Mouse (Mus musculus) neural tube, embryonic 12.5 days (tissue): ENCODE results near the gene Rnasel. TPM values are rescaled to one million over a fixed set of nuclear protein-coding genes. Genes with fewer than 3 reads are reported as not detected.

Experiments used
- ATAC-seq: fragments of 200-750 bp; cut with Nextera tagmentation; 2 replicates; pipeline ENCODE4 v1.8.0; 2017; ENCODE audit warnings: low read depth, mild to moderate bottlenecking, moderate TSS enrichment, moderate library complexity; ENCODE audit not compliant: low FRiP score
- H3K27ac ChIP-seq: fragments of 300-500 bp; sonication (generic); 2 replicates; pipeline ENCODE4 v1.5.1; 2016
- H3K27me3 ChIP-seq: fragments of 300-500 bp; sonication (generic); replicated peaks from 2 replicates; pipeline ENCODE4 v1.6.1; 2016; ENCODE audit warnings: mild to moderate bottlenecking
- H3K36me3 ChIP-seq: fragments of 300-500 bp; sonication (generic); 2 replicates; pipeline ENCODE4 v1.6.1; 2016; ENCODE audit warnings: mild to moderate bottlenecking
- H3K4me1 ChIP-seq: fragments of 300-500 bp; sonication (generic); 2 replicates; pipeline ENCODE4 v1.6.1; 2016
- H3K4me2 ChIP-seq: fragments of 300-500 bp; sonication (generic); replicated peaks from 2 replicates; pipeline ENCODE4 v1.6.1; 2016; ENCODE audit warnings: mild to moderate bottlenecking
- H3K4me3 ChIP-seq: fragments of 300-500 bp; sonication (generic); 2 replicates; pipeline ENCODE4 v1.5.1; 2016
- H3K9ac ChIP-seq: fragments of 300-500 bp; sonication (generic); 2 replicates; pipeline ENCODE4 v1.6.1; 2016; ENCODE audit warnings: mild to moderate bottlenecking
- H3K9me3 ChIP-seq: fragments of 300-500 bp; sonication (generic); 2 replicates; pipeline ENCODE4 v1.6.1; 2016; ENCODE audit warnings: mild to moderate bottlenecking
- WGBS: fragments of 180-500 bp; shearing (Covaris S2); methylation state at CpG from one replicate; pipeline ENCODE4 v1.1.7; 2016; 5-methylcytosine and 5-hydroxymethylcytosine counted together
- polyA plus RNA-seq: library from polyadenylated mRNA; unstranded; fragments of >200 nt; fragmentation: Nextera tagmentation; extraction: Ambion mirVana; gene quantifications from 2 replicates; pipeline ENCODE4 v1.2.1, GENCODE M21; 2016

The Rnasel gene
- polyA plus RNA-seq, 1 experiment from 2014 or later, result 35.6 TPM

- WGBS, result 93% methylated on average over 10 of the region's 10 CpGs
- Histone ChIP-seq H3K9ac (no peak overlapping the region), H3K4me2 (no peak overlapping the region), H3K27ac (no peak overlapping the region), H3K36me3 (no peaks in the 10 kb centered on the region), H3K27me3 (no peaks in the 10 kb centered on the region), H3K4me1 (no peaks in the 10 kb centered on the region), H3K9me3 (no peaks in the 10 kb centered on the region), H3K4me3 (no peak overlapping the region)
- no peak for ATAC-seq
Observed at GRCm38 (mm10) chr1:153778205-153778604, 29.0 kb downstream of the Rnasel start.

GRCm38 (mm10) chr1:153783339-153783738 is 34.1 kb downstream of the Rnasel start:
- 46% methylated on average over 1 of the region's 1 CpGs for WGBS
- H3K9ac ChIP-seq, result no peak overlapping the region
- H3K27me3 ChIP-seq, result no peaks in the 10 kb centered on the region
- H3K4me1 ChIP-seq, result no peaks in the 10 kb centered on the region
- no peak for ATAC-seq
- no peak overlapping the region for H3K4me3 ChIP-seq
- no peaks in the 10 kb centered on the region for H3K9me3 ChIP-seq
- H3K4me2 ChIP-seq, result no peak overlapping the region
- H3K36me3 ChIP-seq, result no peaks in the 10 kb centered on the region
- H3K27ac ChIP-seq, result no peak overlapping the region

GRCm38 (mm10) chr1:153785608-153786007 is 36.4 kb downstream of the Rnasel start:
- no peaks in the 10 kb centered on the region for H3K4me1 ChIP-seq
- no peaks in the 10 kb centered on the region for H3K9me3 ChIP-seq
- no peak overlapping the region for H3K9ac ChIP-seq
- H3K4me3 ChIP-seq, result no peak overlapping the region
- no peaks in the 10 kb centered on the region for H3K36me3 ChIP-seq
- no peak for ATAC-seq
- no peak overlapping the region for H3K27ac ChIP-seq
- 81% methylated on average over 4 of the region's 4 CpGs for WGBS
- no peaks in the 10 kb centered on the region for H3K27me3 ChIP-seq
- no peak overlapping the region for H3K4me2 ChIP-seq

GRCm38 (mm10) chr1:153790708-153791107 is 41.5 kb downstream of the Rnasel start:
- no peak for ATAC-seq
- no peaks in the 10 kb centered on the region for H3K9me3 ChIP-seq
- no peak overlapping the region for H3K4me2 ChIP-seq
- H3K4me1 ChIP-seq, result no peaks in the 10 kb centered on the region
- no peak overlapping the region for H3K9ac ChIP-seq
- no peaks in the 10 kb centered on the region for H3K27me3 ChIP-seq
- H3K27ac ChIP-seq, result no peak overlapping the region
- H3K36me3 ChIP-seq, result no peaks in the 10 kb centered on the region
- 67% methylated on average over 2 of the region's 2 CpGs for WGBS
- no peak overlapping the region for H3K4me3 ChIP-seq

DNA sequence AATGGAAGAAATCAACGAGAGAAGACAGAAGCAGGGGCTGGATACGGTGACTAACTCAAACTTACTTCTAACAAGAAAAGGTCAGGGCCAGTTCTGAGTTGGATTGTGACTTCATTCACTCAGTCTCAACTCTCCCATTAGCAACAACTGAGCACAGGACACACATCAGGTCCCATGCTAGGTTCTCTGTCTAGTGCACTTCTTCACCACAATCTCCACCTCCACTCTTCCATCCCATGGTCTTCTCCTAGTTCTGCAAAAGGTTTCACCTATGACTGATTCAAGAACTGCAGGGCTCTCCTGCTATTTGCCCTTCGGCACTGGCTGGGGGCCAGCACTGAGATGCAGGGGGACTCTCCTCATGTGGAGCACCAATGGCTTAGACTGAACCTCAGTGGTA is 45.0 kb downstream of the Rnasel start:
- Histone ChIP-seq H3K4me3 (no peak overlapping the region), H3K9ac (no peak overlapping the region), H3K4me1 (no peaks in the 10 kb centered on the region), H3K9me3 (no peaks in the 10 kb centered on the region), H3K27me3 (no peaks in the 10 kb centered on the region), H3K36me3 (no peaks in the 10 kb centered on the region), H3K27ac (no peak overlapping the region), H3K4me2 (no peak overlapping the region)
- 89% methylated on average over 3 of the region's 3 CpGs for WGBS
- ATAC-seq, result no peak

DNA sequence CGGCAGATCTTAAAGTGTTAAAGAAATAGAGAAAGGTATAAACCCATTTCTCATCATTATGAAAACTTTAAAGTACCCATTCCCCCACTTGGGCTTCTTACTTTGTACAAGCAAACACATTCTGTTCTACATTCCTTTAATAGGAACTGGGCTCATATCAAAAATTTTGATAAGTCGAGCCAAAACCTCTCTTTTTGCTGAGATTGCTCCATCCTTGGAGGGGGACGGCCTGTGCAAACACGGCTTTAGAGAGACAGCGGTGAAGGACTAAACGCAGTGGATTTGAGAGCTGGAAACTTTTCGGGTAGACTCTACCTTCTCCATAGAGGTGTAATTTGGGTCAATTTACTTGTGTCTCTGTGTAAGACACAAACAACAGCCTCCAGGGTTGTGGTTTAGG is 53.5 kb downstream of the Rnasel start:
- Histone ChIP-seq H3K4me1 (no peaks in the 10 kb centered on the region), H3K36me3 (no peaks in the 10 kb centered on the region), H3K27ac (no peak overlapping the region), H3K4me3 (no peak overlapping the region), H3K9me3 (no peaks in the 10 kb centered on the region), H3K9ac (no peak overlapping the region), H3K4me2 (no peak overlapping the region), H3K27me3 (no peaks in the 10 kb centered on the region)
- 86% methylated on average over 7 of the region's 7 CpGs for WGBS
- no peak for ATAC-seq

- 72% methylated on average over 8 of the region's 8 CpGs for WGBS
- ATAC-seq, result no peak
- Histone ChIP-seq H3K4me1 (no peaks in the 10 kb centered on the region), H3K9ac (no peak overlapping the region), H3K4me2 (no peak overlapping the region), H3K4me3 (no peak overlapping the region), H3K27ac (no peak overlapping the region), H3K36me3 (no peaks in the 10 kb centered on the region), H3K27me3 (no peaks in the 10 kb centered on the region), H3K9me3 (no peaks in the 10 kb centered on the region)
Observed at GRCm38 (mm10) chr1:153803530-153803929, 54.3 kb downstream of the Rnasel start.

DNA sequence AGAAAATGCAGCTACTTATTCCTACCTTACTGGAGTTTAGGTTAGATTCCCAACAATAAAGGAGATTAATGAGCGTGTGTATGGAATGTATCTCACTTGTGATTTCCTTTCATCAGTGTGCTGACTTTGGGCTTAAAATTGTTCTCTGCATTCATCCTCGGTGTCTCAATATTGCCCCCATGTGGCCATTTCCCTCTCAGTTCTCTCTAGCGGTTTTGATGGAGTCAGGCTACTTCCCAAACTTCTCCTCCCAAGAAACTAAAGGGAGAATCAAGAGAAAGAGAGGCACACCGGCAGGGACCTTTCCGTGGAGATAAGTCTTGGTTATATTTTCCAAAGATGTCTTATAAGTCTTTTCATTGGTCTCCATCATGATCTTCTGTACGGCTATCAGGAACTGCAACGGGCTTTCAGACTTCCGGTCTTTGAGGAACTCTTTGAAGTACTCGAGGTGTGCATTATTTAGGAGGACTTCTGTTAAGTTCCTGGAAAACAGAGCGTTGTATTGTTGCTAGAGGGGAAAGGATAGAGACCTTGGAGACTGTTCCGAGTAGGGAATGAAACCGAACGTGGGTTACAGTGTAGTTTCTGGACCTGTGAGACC is 58.3 kb downstream of the Rnasel start:
- H3K9ac ChIP-seq, result no peak overlapping the region
- no peaks in the 10 kb centered on the region for H3K27me3 ChIP-seq
- ATAC-seq, result no peak
- H3K36me3 ChIP-seq, result no peaks in the 10 kb centered on the region
- no peak overlapping the region for H3K4me3 ChIP-seq
- H3K27ac ChIP-seq, result no peak overlapping the region
- H3K4me2 ChIP-seq, result no peak overlapping the region
- 55% methylated on average over 13 of the region's 13 CpGs for WGBS
- H3K9me3 ChIP-seq, result no peaks in the 10 kb centered on the region
- no peaks in the 10 kb centered on the region for H3K4me1 ChIP-seq

Other genes with a start within 250 kb of the Rnasel start
- 16.5 and 16.8 TPM in 2 replicates for gene Npl, start 199.4 kb upstream of the Rnasel start, polyA plus RNA-seq
- 16.9 and 17.0 TPM in 2 replicates for gene Rgs8, start 96.4 kb upstream of the Rnasel start, polyA plus RNA-seq
- gene Rgs16, start 9.1 kb upstream of the Rnasel start, polyA plus RNA-seq, result 42.6 TPM in 2 replicates
- 0.11 TPM in 1 of 2 replicates, not detected in the other for gene Rgsl1, start 94.7 kb downstream of the Rnasel start, polyA plus RNA-seq
- 0.17 and 0.33 TPM in 2 replicates for gene Teddm1b, start 124.9 kb downstream of the Rnasel start, polyA plus RNA-seq
- not detected in 2 replicates for gene Teddm1a, start 142.3 kb downstream of the Rnasel start, polyA plus RNA-seq
- gene Glul, start 150.5 kb downstream of the Rnasel start, polyA plus RNA-seq, result 124 and 133 TPM in 2 replicates
- gene Teddm2, start 150.8 kb downstream of the Rnasel start, polyA plus RNA-seq, result 0.54 and 0.66 TPM in 2 replicates